Mouse (Mus musculus): ENCODE data around the gene Hps4. TPM values are rescaled to one million over a fixed set of nuclear protein-coding genes. Genes with fewer than 3 reads are reported as not detected.
A peak's percentile ranks its signal among the peaks of the same experiment; 100 is the strongest.

Hps4 gene
- polyA plus RNA-seq, 1 experiment from 2014 or later = 32.9 TPM

GRCm38 (mm10) chr5:112367929-112368328 lies 25.0 kb downstream of the Hps4 start:
- ATAC-seq (replicated peaks; ENCODE audit: low FRiP score) = no peak
- no peak overlapping the region for H3K9ac ChIP-seq (ENCODE audit: low read length)
- 89% methylated on average over 12 of the region's 12 CpGs for whole genome bisulfite sequencing

GRCm38 (mm10) chr5:112368666-112369065 lies 25.8 kb downstream of the Hps4 start:
- Histone ChIP-seq H3K4me3 (ENCODE audit: low read depth, low read length) (no peak overlapping the region), H3K36me3 (ENCODE audit: control insufficient read depth, insufficient read depth, low read length) (peaks cover 3% of the 10 kb centered on the region; the same call in 1 of the 2 replicates), H3K9ac (ENCODE audit: low read length) (no peak overlapping the region), H3K4me2 (ENCODE audit: low read depth, low read length, severe bottlenecking) (no peak overlapping the region), H3K9me3 (ENCODE audit: control insufficient read depth, low read length) (no peaks in the 10 kb centered on the region), H3K27ac (ENCODE audit: low read depth, low read length) (no peak overlapping the region), H3K27me3 (ENCODE audit: control insufficient read depth, insufficient read depth, low read length) (no peaks in the 10 kb centered on the region), H3K4me1 (replicated peaks; ENCODE audit: control insufficient read depth, insufficient read depth, low read length) (peaks cover 16% of the 10 kb centered on the region)
- DNase-seq (ENCODE audit: low spot score) (no peak), ATAC-seq (replicated peaks; ENCODE audit: low FRiP score) (no peak)
- WGBS = 94% methylated on average over 10 of the region's 10 CpGs

More at GRCm38 (mm10) chr5:112367929-112368328, 25.0 kb downstream of the Hps4 start:
- Histone ChIP-seq H3K27ac (ENCODE audit: low read depth, low read length) (no peak overlapping the region), H3K9me3 (ENCODE audit: control insufficient read depth, low read length) (no peaks in the 10 kb centered on the region), H3K4me3 (ENCODE audit: low read depth, low read length) (no peak overlapping the region), H3K36me3 (ENCODE audit: control insufficient read depth, insufficient read depth, low read length) (peaks cover 3% of the 10 kb centered on the region; the same call in 1 of the 2 replicates), H3K4me1 (replicated peaks; ENCODE audit: control insufficient read depth, insufficient read depth, low read length) (peaks cover 16% of the 10 kb centered on the region), H3K4me2 (ENCODE audit: low read depth, low read length, severe bottlenecking) (no peak overlapping the region), H3K27me3 (ENCODE audit: control insufficient read depth, insufficient read depth, low read length) (no peaks in the 10 kb centered on the region)
- DNase-seq (ENCODE audit: low spot score) = no peak

GRCm38 (mm10) chr5:112369326-112369725 lies 26.4 kb downstream of the Hps4 start:
- DNase-seq (ENCODE audit: low spot score) = no peak
- H3K36me3 ChIP-seq (ENCODE audit: control insufficient read depth, insufficient read depth, low read length) = peaks cover 3% of the 10 kb centered on the region; the same call in 1 of the 2 replicates
- no peak overlapping the region for H3K4me2 ChIP-seq (ENCODE audit: low read depth, low read length, severe bottlenecking)
- no peak for ATAC-seq (replicated peaks; ENCODE audit: low FRiP score)
- no peak overlapping the region for H3K27ac ChIP-seq (ENCODE audit: low read depth, low read length)
- no peak overlapping the region for H3K9ac ChIP-seq (ENCODE audit: low read length)
- no peaks in the 10 kb centered on the region for H3K27me3 ChIP-seq (ENCODE audit: control insufficient read depth, insufficient read depth, low read length)
- WGBS = 92% methylated on average over 13 of the region's 13 CpGs
- peaks cover 16% of the 10 kb centered on the region for H3K4me1 ChIP-seq (replicated peaks; ENCODE audit: control insufficient read depth, insufficient read depth, low read length)
- no peak overlapping the region for H3K4me3 ChIP-seq (ENCODE audit: low read depth, low read length)
- H3K9me3 ChIP-seq (ENCODE audit: control insufficient read depth, low read length) = no peaks in the 10 kb centered on the region

GRCm38 (mm10) chr5:112370236-112370813 lies 27.4 kb downstream of the Hps4 start:
- H3K27ac ChIP-seq (ENCODE audit: low read depth, low read length) = no peak overlapping the region
- H3K4me3 ChIP-seq (ENCODE audit: low read depth, low read length) = no peak overlapping the region
- DNase-seq (ENCODE audit: low spot score) (no peak), ATAC-seq (replicated peaks; ENCODE audit: low FRiP score) (no peak)
- peaks cover 4% of the 10 kb centered on the region; the same call in 1 of the 2 replicates for H3K36me3 ChIP-seq (ENCODE audit: control insufficient read depth, insufficient read depth, low read length)
- H3K9ac ChIP-seq (ENCODE audit: low read length) = no peak overlapping the region
- H3K4me1 ChIP-seq (replicated peaks; ENCODE audit: control insufficient read depth, insufficient read depth, low read length) = peaks cover 16% of the 10 kb centered on the region
- no peaks in the 10 kb centered on the region for H3K9me3 ChIP-seq (ENCODE audit: control insufficient read depth, low read length)
- WGBS = 96% methylated on average over 12 of the region's 12 CpGs
- H3K4me2 ChIP-seq (ENCODE audit: low read depth, low read length, severe bottlenecking) = no peak overlapping the region
- no peaks in the 10 kb centered on the region for H3K27me3 ChIP-seq (ENCODE audit: control insufficient read depth, insufficient read depth, low read length)

- H3K36me3 ChIP-seq (ENCODE audit: control insufficient read depth, insufficient read depth, low read length) = peaks cover 7% of the 10 kb centered on the region; the same call in 1 of the 2 replicates
- peak overlapping the region; percentile 47 for H3K9ac ChIP-seq (ENCODE audit: low read length)
- peaks cover 16% of the 10 kb centered on the region for H3K4me1 ChIP-seq (replicated peaks; ENCODE audit: control insufficient read depth, insufficient read depth, low read length)
- ATAC-seq (replicated peaks; ENCODE audit: low FRiP score) (peak; percentile 88), DNase-seq (ENCODE audit: low spot score) (peak; percentile 82)
- H3K4me2 ChIP-seq (ENCODE audit: low read depth, low read length, severe bottlenecking) = peak overlapping the region; percentile 32
- WGBS = 23% methylated on average over 7 of the region's 7 CpGs
- no peaks in the 10 kb centered on the region for H3K9me3 ChIP-seq (ENCODE audit: control insufficient read depth, low read length)
- peak overlapping the region; percentile 80 for H3K27ac ChIP-seq (ENCODE audit: low read depth, low read length)
- H3K27me3 ChIP-seq (ENCODE audit: control insufficient read depth, insufficient read depth, low read length) = no peaks in the 10 kb centered on the region
- no peak overlapping the region for H3K4me3 ChIP-seq (ENCODE audit: low read depth, low read length)
Observed at GRCm38 (mm10) chr5:112371933-112372332, 29.1 kb downstream of the Hps4 start.

GRCm38 (mm10) chr5:112376111-112376510 lies 33.2 kb downstream of the Hps4 start:
- no peak overlapping the region for H3K4me2 ChIP-seq (ENCODE audit: low read depth, low read length, severe bottlenecking)
- no peak overlapping the region for H3K27ac ChIP-seq (ENCODE audit: low read depth, low read length)
- 93% methylated on average over 4 of the region's 4 CpGs for WGBS
- H3K4me3 ChIP-seq (ENCODE audit: low read depth, low read length) = no peak overlapping the region
- no peak for ATAC-seq (replicated peaks; ENCODE audit: low FRiP score)
- H3K9ac ChIP-seq (ENCODE audit: low read length) = no peak overlapping the region
- peaks cover 4% of the 10 kb centered on the region; the same call in 1 of the 2 replicates for H3K36me3 ChIP-seq (ENCODE audit: control insufficient read depth, insufficient read depth, low read length)
- no peak for DNase-seq (ENCODE audit: low spot score)
- no peaks in the 10 kb centered on the region for H3K9me3 ChIP-seq (ENCODE audit: control insufficient read depth, low read length)
- peaks cover 14% of the 10 kb centered on the region for H3K4me1 ChIP-seq (replicated peaks; ENCODE audit: control insufficient read depth, insufficient read depth, low read length)
- no peaks in the 10 kb centered on the region for H3K27me3 ChIP-seq (ENCODE audit: control insufficient read depth, insufficient read depth, low read length)

GRCm38 (mm10) chr5:112377380-112377779 lies 34.5 kb downstream of the Hps4 start:
- DNase-seq (ENCODE audit: low spot score) (no peak), ATAC-seq (replicated peaks; ENCODE audit: low FRiP score) (no peak)
- H3K36me3 ChIP-seq (ENCODE audit: control insufficient read depth, insufficient read depth, low read length) = peaks cover 4% of the 10 kb centered on the region; the same call in 1 of the 2 replicates
- H3K4me1 ChIP-seq (replicated peaks; ENCODE audit: control insufficient read depth, insufficient read depth, low read length) = peaks cover 4% of the 10 kb centered on the region
- no peak overlapping the region for H3K27ac ChIP-seq (ENCODE audit: low read depth, low read length)
- H3K9me3 ChIP-seq (ENCODE audit: control insufficient read depth, low read length) = no peaks in the 10 kb centered on the region
- 91% methylated on average over 1 of the region's 1 CpGs for WGBS
- no peak overlapping the region for H3K4me3 ChIP-seq (ENCODE audit: low read depth, low read length)
- H3K27me3 ChIP-seq (ENCODE audit: control insufficient read depth, insufficient read depth, low read length) = no peaks in the 10 kb centered on the region
- no peak overlapping the region for H3K9ac ChIP-seq (ENCODE audit: low read length)
- no peak overlapping the region for H3K4me2 ChIP-seq (ENCODE audit: low read depth, low read length, severe bottlenecking)

- no peak overlapping the region for H3K9ac ChIP-seq (ENCODE audit: low read length)
- H3K4me2 ChIP-seq (ENCODE audit: low read depth, low read length, severe bottlenecking) = no peak overlapping the region
- no peaks in the 10 kb centered on the region for H3K4me1 ChIP-seq (replicated peaks; ENCODE audit: control insufficient read depth, insufficient read depth, low read length)
- H3K27ac ChIP-seq (ENCODE audit: low read depth, low read length) = no peak overlapping the region
- no peak overlapping the region for H3K4me3 ChIP-seq (ENCODE audit: low read depth, low read length)
- DNase-seq (ENCODE audit: low spot score) (no peak), ATAC-seq (replicated peaks; ENCODE audit: low FRiP score) (no peak)
- H3K27me3 ChIP-seq (ENCODE audit: control insufficient read depth, insufficient read depth, low read length) = no peaks in the 10 kb centered on the region
- H3K36me3 ChIP-seq (ENCODE audit: control insufficient read depth, insufficient read depth, low read length) = peaks cover 4% of the 10 kb centered on the region; the same call in 1 of the 2 replicates
- no peaks in the 10 kb centered on the region for H3K9me3 ChIP-seq (ENCODE audit: control insufficient read depth, low read length)
- 87% methylated on average over 6 of the region's 6 CpGs for WGBS
Observed at GRCm38 (mm10) chr5:112378716-112379115, 35.8 kb downstream of the Hps4 start.

GRCm38 (mm10) chr5:112381154-112381553 lies 38.3 kb downstream of the Hps4 start:
- WGBS = 84% methylated on average over 11 of the region's 11 CpGs
- ATAC-seq (replicated peaks; ENCODE audit: low FRiP score) (no peak), DNase-seq (ENCODE audit: low spot score) (no peak)
- H3K9ac ChIP-seq (ENCODE audit: low read length) = no peak overlapping the region
- H3K36me3 ChIP-seq (ENCODE audit: control insufficient read depth, insufficient read depth, low read length) = no peaks in the 10 kb centered on the region; the same call in 1 of the 2 replicates
- no peaks in the 10 kb centered on the region for H3K9me3 ChIP-seq (ENCODE audit: control insufficient read depth, low read length)
- H3K4me2 ChIP-seq (ENCODE audit: low read depth, low read length, severe bottlenecking) = no peak overlapping the region
- H3K27me3 ChIP-seq (ENCODE audit: control insufficient read depth, insufficient read depth, low read length) = no peaks in the 10 kb centered on the region
- H3K4me3 ChIP-seq (ENCODE audit: low read depth, low read length) = no peak overlapping the region
- H3K27ac ChIP-seq (ENCODE audit: low read depth, low read length) = no peak overlapping the region
- no peaks in the 10 kb centered on the region for H3K4me1 ChIP-seq (replicated peaks; ENCODE audit: control insufficient read depth, insufficient read depth, low read length)
